Mouse (Mus musculus) liver, embryonic 15.5 days (tissue): ENCODE data around the gene Zpld1. TPM values are rescaled to one million over a fixed set of nuclear protein-coding genes. Genes with fewer than 3 reads are reported as not detected.

Source experiments
- ATAC-seq: fragments of 200-750 bp; cut with Nextera tagmentation; 2 replicates; pipeline ENCODE4 v1.8.0; 2017; ENCODE audit warnings: moderate number of reproducible peaks, mild to moderate bottlenecking, moderate library complexity; ENCODE audit not compliant: insufficient read depth
- H3K27ac ChIP-seq: fragments of 300-500 bp; sonication (generic); replicated peaks from 2 replicates; pipeline ENCODE4 v1.5.1; 2015; ENCODE audit warnings: mild to moderate bottlenecking, inconsistent platforms
- H3K27me3 ChIP-seq: fragments of 300-500 bp; sonication (generic); 2 replicates; pipeline ENCODE4 v1.6.1; 2015; ENCODE audit warnings: mild to moderate bottlenecking, inconsistent platforms
- H3K36me3 ChIP-seq: fragments of 300-500 bp; sonication (generic); replicated peaks from 2 replicates; pipeline ENCODE4 v1.6.1; 2015; ENCODE audit warnings: moderate library complexity, mild to moderate bottlenecking, inconsistent platforms
- H3K4me1 ChIP-seq: fragments of 300-500 bp; sonication (generic); replicated peaks from 2 replicates; pipeline ENCODE4 v1.6.1; 2015; ENCODE audit warnings: inconsistent platforms
- H3K4me2 ChIP-seq: fragments of 300-500 bp; sonication (generic); 2 replicates; pipeline ENCODE4 v1.6.1; 2015; ENCODE audit warnings: moderate library complexity, mild to moderate bottlenecking, inconsistent platforms
- H3K4me3 ChIP-seq: fragments of 300-500 bp; sonication (generic); replicated peaks from 2 replicates; pipeline ENCODE4 v1.5.1; 2015; ENCODE audit warnings: mild to moderate bottlenecking, inconsistent platforms
- H3K9ac ChIP-seq: fragments of 300-500 bp; sonication (generic); 2 replicates; pipeline ENCODE4 v1.6.1; 2015; ENCODE audit warnings: moderate library complexity, mild to moderate bottlenecking, inconsistent platforms
- H3K9me3 ChIP-seq: fragments of 300-500 bp; sonication (generic); replicated peaks from 2 replicates; pipeline ENCODE4 v1.6.1; 2016; ENCODE audit warnings: inconsistent platforms
- WGBS: fragments of 180-500 bp; shearing (Covaris S2); methylation state at CpG from one replicate; pipeline ENCODE4 v1.1.7; 2015; ENCODE audit warnings: mixed read lengths; ENCODE audit not compliant: insufficient replicate concordance; 5-methylcytosine and 5-hydroxymethylcytosine counted together
- polyA plus RNA-seq: library from polyadenylated mRNA; unstranded; fragments of >200 nt; fragmentation: Nextera tagmentation; extraction: Ambion mirVana; gene quantifications from 2 replicates; pipeline ENCODE4 v1.2.1, GENCODE M21; 2015

Zpld1 gene
- polyA plus RNA-seq, 1 experiment from 2014 or later, result not detected

DNA sequence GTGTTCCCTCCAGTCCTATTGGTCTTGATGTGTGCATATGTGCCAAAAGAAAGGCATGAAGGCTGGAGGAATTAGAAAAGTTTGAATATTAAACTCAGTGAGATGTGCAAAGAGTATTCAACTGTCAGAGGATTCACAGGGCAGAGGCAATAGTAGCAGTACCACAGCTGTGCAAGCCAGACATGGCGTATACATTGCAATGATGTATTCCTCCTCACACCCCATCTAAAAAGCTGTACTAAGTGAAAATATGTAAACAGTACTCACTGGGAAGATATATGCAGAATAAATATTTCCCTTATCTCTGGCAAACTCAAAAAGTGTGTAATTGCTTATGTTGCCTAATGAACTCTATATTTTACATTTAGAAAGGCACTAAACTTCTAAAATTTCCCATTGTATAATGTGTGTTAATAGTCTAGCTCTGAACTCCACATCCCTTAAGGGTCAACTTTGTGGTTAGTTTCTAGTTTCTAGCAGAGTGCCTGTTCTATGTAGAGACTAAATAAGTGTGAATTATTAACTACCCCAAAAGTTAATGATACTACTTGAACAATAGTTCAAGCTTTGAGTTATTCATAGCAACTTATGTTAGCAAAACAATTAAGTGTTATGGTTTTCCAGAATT, 68.7 kb downstream of the Zpld1 start:
- H3K9me3 ChIP-seq, result no peaks in the 10 kb centered on the region
- no peaks in the 10 kb centered on the region for H3K36me3 ChIP-seq
- H3K27me3 ChIP-seq, result no peaks in the 10 kb centered on the region
- H3K4me2 ChIP-seq, result no peak overlapping the region
- no peak overlapping the region for H3K27ac ChIP-seq
- H3K4me3 ChIP-seq, result no peak overlapping the region
- H3K4me1 ChIP-seq, result no peaks in the 10 kb centered on the region
- no peak for ATAC-seq
- 73% methylated on average over 1 of the region's 1 CpGs for WGBS
- H3K9ac ChIP-seq, result no peak overlapping the region

DNA sequence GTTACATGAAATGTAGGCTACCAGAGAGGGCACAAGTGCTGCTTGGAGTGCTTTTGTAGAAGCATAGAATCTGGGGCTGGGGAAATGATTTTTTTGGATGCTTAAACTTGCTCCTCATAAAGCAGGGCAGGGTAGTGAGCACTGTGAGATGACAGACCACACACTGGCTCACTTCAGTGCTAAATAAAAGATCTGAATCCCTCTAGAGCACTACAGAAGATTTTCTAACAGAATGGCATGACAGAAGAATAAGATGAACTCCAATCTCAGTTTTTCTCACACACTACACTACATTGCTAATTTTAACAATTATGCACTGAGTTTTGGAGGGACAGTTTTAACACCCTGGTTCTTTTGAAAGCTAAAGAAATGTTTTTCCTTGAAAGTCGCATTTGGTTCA, 93.8 kb downstream of the Zpld1 start:
- ATAC-seq, result no peak
- 59% methylated on average over 1 of the region's 1 CpGs for WGBS
- Histone ChIP-seq H3K4me2 (no peak overlapping the region), H3K9ac (no peak overlapping the region), H3K4me3 (no peak overlapping the region), H3K9me3 (no peaks in the 10 kb centered on the region), H3K36me3 (no peaks in the 10 kb centered on the region), H3K4me1 (no peaks in the 10 kb centered on the region), H3K27ac (no peak overlapping the region), H3K27me3 (no peaks in the 10 kb centered on the region)

GRCm38 (mm10) chr16:55190397-55190796, 107.4 kb downstream of the Zpld1 start:
- H3K27me3 ChIP-seq, result no peaks in the 10 kb centered on the region
- H3K9me3 ChIP-seq, result no peaks in the 10 kb centered on the region
- no peak overlapping the region for H3K9ac ChIP-seq
- no peaks in the 10 kb centered on the region for H3K36me3 ChIP-seq
- H3K4me1 ChIP-seq, result no peaks in the 10 kb centered on the region
- WGBS, result 46% methylated on average over 2 of the region's 2 CpGs
- no peak overlapping the region for H3K4me3 ChIP-seq
- H3K4me2 ChIP-seq, result no peak overlapping the region
- H3K27ac ChIP-seq, result no peak overlapping the region
- no peak for ATAC-seq

DNA sequence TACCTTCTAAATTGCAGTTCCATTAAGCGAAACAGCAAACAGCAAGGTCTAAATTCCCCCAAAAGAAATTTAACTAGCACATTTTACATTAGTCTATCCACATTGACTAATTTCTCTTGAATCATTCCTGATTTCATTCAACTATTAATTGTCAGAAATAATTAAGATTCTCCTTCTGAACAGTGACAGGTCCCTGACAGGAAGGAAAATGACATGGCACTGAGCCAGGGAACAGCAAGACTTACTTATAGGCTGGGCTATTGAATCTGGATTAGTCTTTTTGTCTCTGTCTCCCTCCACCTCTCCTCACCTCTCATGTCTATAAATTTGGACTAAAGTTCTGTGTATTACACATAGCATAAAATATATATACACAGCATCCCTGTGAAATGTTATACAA, 112.4 kb downstream of the Zpld1 start:
- no peaks in the 10 kb centered on the region for H3K9me3 ChIP-seq
- 65% methylated on average over 1 of the region's 1 CpGs for WGBS
- no peak for ATAC-seq
- no peaks in the 10 kb centered on the region for H3K36me3 ChIP-seq
- H3K4me1 ChIP-seq, result no peaks in the 10 kb centered on the region
- H3K9ac ChIP-seq, result no peak overlapping the region
- no peaks in the 10 kb centered on the region for H3K27me3 ChIP-seq
- no peak overlapping the region for H3K27ac ChIP-seq
- no peak overlapping the region for H3K4me2 ChIP-seq
- H3K4me3 ChIP-seq, result no peak overlapping the region
